Mouse (Mus musculus): ENCODE data around the gene Il34. TPM values are rescaled to one million over a fixed set of nuclear protein-coding genes. Genes with fewer than 3 reads are reported as not detected.

Il34 gene
- polyA plus RNA-seq, 1 experiment from 2014 or later: 5.8 TPM

DNA sequence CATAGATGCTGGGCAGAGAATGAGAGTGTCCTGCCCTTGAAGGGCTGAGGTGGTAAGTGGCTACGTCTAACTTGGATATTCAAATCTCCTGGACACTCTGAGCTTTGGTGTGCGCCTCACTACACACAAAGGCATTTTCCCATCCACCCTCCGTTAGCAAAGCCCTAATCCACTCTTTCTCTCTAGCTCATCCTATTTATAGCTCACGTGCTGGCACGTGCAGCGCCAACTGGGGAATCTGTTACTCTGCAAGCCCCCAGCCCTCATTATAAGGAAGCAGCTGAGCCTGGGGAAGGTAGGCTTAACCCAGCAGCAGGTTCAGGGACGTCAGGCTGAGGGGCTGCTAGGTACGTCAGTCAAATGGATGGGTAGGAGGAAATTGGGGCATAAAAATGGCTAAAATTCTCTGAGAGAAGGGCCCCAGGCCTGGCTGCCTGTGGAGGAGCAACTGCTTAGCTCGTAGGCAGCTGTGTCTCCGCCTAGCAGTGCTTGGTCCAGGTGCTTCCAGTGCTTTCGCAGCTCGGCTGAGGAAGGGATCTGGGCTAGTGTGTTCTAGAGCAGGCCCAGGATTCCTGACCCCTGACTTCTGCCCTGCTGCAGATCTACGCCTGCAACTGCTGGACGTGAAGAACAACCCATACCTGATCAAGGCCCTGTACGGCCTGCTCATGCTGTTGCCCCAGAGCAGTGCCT lies 90.8 kb downstream of the Il34 start:
- peak overlapping the region; percentile 72 for H3K27ac ChIP-seq (replicated peaks)
- peaks cover 38% of the 10 kb centered on the region for H3K36me3 ChIP-seq

DNA sequence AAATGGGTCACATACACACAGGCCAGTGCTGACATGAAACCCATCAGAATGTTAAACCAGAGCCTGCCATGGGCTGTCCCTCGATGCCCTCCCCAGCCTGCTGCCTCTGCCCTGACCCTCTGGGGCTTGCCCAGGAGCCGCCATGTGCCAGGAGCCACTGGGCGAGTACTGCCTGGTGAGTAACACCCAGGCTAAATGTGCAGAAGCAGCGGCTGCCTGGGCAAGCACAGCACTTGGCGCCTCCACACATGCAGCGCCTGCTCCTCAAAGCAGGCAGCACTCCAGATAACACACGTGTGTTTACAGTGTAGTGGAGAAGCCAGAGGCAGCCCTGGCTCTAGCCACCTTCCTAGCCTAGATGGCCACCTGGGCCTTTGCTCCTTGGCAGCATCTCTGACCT lies 92.7 kb downstream of the Il34 start:
- peaks cover 46% of the 10 kb centered on the region for H3K4me1 ChIP-seq
- no peak overlapping the region for H3K27ac ChIP-seq (replicated peaks)
- no peaks in the 10 kb centered on the region for H3K27me3 ChIP-seq (replicated peaks)
- H3K4me3 ChIP-seq (replicated peaks): no peak overlapping the region
- WGBS: 89% methylated on average over 7 of the region's 7 CpGs
- H3K9ac ChIP-seq (replicated peaks): no peak overlapping the region
- no peak overlapping the region for H3K4me2 ChIP-seq
- H3K9me3 ChIP-seq (replicated peaks): no peaks in the 10 kb centered on the region
- ATAC-seq (ENCODE audit: low FRiP score): no peak
- peaks cover 38% of the 10 kb centered on the region for H3K36me3 ChIP-seq

More for the DNA sequence above, 90.8 kb downstream of the Il34 start:
- no peaks in the 10 kb centered on the region for H3K27me3 ChIP-seq (replicated peaks)
- no peak overlapping the region for H3K4me3 ChIP-seq (replicated peaks)
- no peak overlapping the region for H3K9ac ChIP-seq (replicated peaks)
- ATAC-seq (ENCODE audit: low FRiP score): no peak
- H3K4me2 ChIP-seq: no peak overlapping the region
- no peaks in the 10 kb centered on the region for H3K9me3 ChIP-seq (replicated peaks)
- WGBS: 70% methylated on average over 15 of the region's 15 CpGs
- H3K4me1 ChIP-seq: peaks cover 61% of the 10 kb centered on the region

DNA sequence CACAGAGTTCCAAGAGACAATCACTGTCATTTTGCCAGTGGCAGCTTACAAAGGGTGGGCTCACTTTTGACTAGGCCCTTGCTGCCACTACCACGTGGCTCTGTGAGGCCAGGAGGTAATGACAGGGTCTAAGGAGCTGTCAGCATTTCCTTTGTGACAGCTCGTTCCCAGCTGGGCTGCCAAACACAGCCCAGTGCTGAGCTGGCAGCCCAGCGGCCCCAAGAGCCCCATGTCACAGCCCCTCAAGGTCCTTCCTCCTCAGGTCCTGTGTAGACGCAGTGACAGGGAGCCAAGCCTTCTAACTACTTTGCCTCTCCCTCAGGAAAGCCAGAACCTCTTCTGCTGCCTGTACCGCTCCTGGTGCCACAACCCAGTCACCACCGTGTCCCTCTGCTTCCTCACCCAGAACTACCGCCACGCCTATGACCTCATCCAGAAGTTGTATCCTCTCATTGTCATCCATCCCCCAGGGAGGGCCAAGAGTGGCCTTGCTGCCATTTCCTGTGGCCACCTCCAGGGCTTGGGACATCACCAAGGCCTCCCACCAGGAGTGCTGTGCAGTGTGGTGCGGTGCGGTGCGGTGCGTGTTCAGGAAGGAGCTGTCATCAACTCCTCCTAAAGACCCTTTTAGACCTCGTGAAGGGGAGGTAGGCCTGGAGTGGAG lies 94.3 kb downstream of the Il34 start:
- H3K27ac ChIP-seq (replicated peaks): 0 out of 2 replicates have a peak overlapping the region, but pooled peaks have one; percentile 23
- 80% methylated on average over 13 of the region's 13 CpGs for WGBS
- no peak overlapping the region for H3K4me2 ChIP-seq
- H3K9me3 ChIP-seq (replicated peaks): no peaks in the 10 kb centered on the region
- H3K4me1 ChIP-seq: peaks cover 34% of the 10 kb centered on the region
- no peak overlapping the region for H3K4me3 ChIP-seq (replicated peaks)
- H3K36me3 ChIP-seq: peaks cover 38% of the 10 kb centered on the region
- no peaks in the 10 kb centered on the region for H3K27me3 ChIP-seq (replicated peaks)
- no peak for ATAC-seq (ENCODE audit: low FRiP score)
- no peak overlapping the region for H3K9ac ChIP-seq (replicated peaks)

DNA sequence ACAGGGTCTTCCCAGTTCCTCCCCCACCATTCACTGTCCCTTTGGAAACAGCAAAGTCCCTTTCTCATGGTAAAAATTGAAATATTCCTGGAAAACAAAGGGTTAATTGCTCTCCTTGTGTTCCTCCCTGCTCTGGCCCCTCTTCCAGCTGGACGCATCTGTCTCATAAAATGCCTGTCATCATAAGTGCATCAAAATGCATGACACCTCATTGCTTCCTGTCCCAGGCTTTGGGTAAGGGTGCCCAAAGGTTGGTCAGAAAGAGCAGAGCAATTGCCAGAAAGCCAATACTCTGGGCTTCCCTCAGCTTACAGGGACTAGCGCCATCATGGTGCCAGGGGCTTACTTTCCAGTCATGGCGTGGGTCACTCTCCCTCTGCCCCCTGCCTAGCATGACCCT lies 95.1 kb downstream of the Il34 start:
- no peak for ATAC-seq (ENCODE audit: low FRiP score)
- H3K9ac ChIP-seq (replicated peaks): no peak overlapping the region
- H3K27ac ChIP-seq (replicated peaks): 0 out of 2 replicates have a peak overlapping the region, but pooled peaks have one; percentile 23
- peaks cover 34% of the 10 kb centered on the region for H3K4me1 ChIP-seq
- no peak overlapping the region for H3K4me3 ChIP-seq (replicated peaks)
- H3K27me3 ChIP-seq (replicated peaks): no peaks in the 10 kb centered on the region
- peaks cover 38% of the 10 kb centered on the region for H3K36me3 ChIP-seq
- no peaks in the 10 kb centered on the region for H3K9me3 ChIP-seq (replicated peaks)
- WGBS: 63% methylated on average over 3 of the region's 3 CpGs
- H3K4me2 ChIP-seq: no peak overlapping the region

DNA sequence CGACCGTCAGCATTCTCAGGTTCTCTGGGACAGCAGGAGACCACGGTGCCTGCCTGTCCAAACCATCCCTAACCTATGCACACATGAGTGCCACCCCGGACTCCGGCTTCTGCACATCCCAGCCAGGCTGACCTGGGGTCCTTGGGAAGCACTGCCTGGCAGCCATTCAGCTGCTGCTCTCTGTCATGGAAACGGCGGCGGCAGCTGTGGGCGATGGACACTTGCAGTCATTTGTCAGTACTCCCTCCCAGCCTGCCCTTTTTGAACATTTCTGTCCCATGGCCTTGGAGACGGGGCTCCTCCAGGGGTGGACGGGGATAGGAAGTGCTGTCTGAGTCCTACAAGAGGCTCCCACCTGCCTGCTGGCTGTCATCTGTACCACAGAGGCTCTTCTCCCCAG lies 97.3 kb downstream of the Il34 start:
- Histone ChIP-seq H3K4me1 (peaks cover 42% of the 10 kb centered on the region), H3K9me3 (replicated peaks) (no peaks in the 10 kb centered on the region), H3K4me2 (no peak overlapping the region), H3K27ac (replicated peaks) (no peak overlapping the region; the same call in 1 of the 2 replicates), H3K4me3 (replicated peaks) (no peak overlapping the region), H3K36me3 (peaks cover 32% of the 10 kb centered on the region), H3K9ac (replicated peaks) (no peak overlapping the region), H3K27me3 (replicated peaks) (no peaks in the 10 kb centered on the region)
- no peak for ATAC-seq (ENCODE audit: low FRiP score)
- WGBS: 79% methylated on average over 11 of the region's 11 CpGs

DNA sequence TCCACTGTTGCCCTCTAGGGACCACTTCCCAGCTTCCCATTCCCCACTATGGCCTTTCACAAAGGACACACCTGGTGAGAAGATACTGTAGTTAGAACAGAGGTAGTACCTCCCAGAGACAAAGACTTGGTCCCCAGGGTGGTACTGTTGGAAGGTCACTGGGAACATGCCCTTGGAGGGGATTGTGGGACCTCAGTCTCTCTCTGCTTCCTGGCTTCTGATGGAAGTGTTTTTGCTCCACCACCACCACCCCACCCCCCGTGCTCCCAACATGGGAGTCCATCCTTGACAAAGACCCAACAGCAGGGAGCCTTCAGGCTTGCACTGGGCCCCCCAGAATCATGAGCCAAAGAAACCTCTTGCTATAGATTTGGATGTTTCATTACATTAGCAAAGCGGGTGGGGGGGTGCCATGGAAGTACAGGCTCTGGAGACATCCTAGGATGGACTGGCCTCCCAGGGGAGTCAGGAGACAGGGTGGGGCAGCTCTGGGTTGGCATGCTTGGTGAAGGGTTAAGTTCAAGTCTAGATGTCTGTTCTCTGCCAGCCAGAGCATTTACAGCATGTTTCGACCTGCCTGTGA lies 99.3 kb downstream of the Il34 start:
- Histone ChIP-seq H3K4me1 (peaks cover 62% of the 10 kb centered on the region), H3K9ac (replicated peaks) (no peak overlapping the region), H3K27ac (replicated peaks) (peak overlapping the region; percentile 62; the same call in 1 of the 2 replicates), H3K36me3 (peaks cover 12% of the 10 kb centered on the region), H3K9me3 (replicated peaks) (no peaks in the 10 kb centered on the region), H3K27me3 (replicated peaks) (no peaks in the 10 kb centered on the region), H3K4me3 (replicated peaks) (no peak overlapping the region), H3K4me2 (no peak overlapping the region)
- 90% methylated on average over 3 of the region's 3 CpGs for WGBS
- no peak for ATAC-seq (ENCODE audit: low FRiP score)

DNA sequence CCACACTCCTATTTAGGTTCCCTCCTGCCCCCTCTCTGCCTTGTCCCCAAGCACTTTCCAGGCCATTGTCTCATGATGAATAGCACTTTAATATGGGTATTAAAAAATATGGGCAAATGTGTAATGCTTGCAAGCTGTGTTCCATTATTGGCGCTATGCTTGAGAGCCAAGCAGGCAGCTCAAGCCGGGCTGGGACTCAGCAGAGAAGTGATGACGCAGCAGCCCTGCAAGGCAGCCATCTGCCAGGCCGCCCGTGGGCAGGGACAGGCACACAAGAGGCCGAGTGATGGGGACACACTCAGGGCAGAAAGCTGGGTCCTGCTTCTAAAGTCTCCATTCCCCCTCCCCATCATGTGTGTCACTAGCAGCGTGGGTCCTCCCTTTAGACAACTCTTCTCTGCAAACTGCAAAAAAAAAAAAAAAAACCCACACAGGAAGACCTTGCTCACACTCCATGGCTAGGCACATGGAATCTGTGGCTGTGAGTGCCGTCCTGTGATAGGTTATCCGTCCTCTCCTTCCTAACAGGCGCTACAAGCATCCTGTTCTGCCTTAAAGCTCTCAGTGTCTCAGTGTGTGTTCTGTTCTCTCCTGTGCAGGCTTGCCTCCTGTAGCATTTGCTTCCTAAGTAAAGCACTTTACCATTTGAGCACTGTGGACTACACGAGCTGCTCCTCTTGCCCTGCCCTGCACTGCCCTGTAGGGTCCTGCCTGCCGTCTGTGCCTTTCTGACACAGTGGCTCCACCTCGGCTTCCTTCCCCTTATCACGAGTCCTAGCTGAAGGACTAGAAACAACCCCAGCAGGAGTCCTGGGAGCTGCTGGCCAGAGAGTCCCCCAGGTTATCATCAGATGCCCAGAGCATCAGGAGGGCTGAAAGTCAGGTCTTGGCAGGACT lies 100.1 kb downstream of the Il34 start:
- H3K27me3 ChIP-seq (replicated peaks): no peaks in the 10 kb centered on the region
- WGBS: 55% methylated on average over 14 of the region's 14 CpGs
- no peak overlapping the region for H3K4me3 ChIP-seq (replicated peaks)
- no peak overlapping the region for H3K9ac ChIP-seq (replicated peaks)
- peak overlapping the region; percentile 62 for H3K27ac ChIP-seq (replicated peaks)
- peaks cover 60% of the 10 kb centered on the region for H3K4me1 ChIP-seq
- H3K4me2 ChIP-seq: no peak overlapping the region
- H3K36me3 ChIP-seq: 0 out of 2 replicates have a peak, but pooled peaks cover 6% of the 10 kb centered on the region
- no peaks in the 10 kb centered on the region for H3K9me3 ChIP-seq (replicated peaks)
- ATAC-seq (ENCODE audit: low FRiP score): peak; percentile 51; the same call in 1 of the 2 replicates

DNA sequence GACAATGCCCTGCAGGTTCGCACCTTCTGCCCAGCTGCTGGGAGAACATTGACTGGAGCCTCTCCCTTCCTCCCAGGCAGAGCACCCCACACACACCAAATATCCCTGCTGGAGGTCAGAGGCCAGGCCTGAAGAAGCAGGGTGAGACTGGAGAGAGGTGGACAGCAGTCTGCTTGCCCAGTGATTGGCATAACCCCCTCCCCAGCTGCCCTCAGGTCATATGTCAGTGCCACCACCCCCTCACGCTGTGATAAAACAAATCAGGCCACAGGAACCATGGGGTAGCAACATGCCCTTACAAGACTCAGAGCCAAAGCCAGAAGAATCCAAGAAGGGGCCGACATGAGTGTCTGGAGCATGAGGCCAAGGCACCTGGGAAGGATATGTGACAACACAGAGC lies 101.6 kb downstream of the Il34 start:
- H3K27ac ChIP-seq (replicated peaks): no peak overlapping the region; the same call in 1 of the 2 replicates

DNA sequence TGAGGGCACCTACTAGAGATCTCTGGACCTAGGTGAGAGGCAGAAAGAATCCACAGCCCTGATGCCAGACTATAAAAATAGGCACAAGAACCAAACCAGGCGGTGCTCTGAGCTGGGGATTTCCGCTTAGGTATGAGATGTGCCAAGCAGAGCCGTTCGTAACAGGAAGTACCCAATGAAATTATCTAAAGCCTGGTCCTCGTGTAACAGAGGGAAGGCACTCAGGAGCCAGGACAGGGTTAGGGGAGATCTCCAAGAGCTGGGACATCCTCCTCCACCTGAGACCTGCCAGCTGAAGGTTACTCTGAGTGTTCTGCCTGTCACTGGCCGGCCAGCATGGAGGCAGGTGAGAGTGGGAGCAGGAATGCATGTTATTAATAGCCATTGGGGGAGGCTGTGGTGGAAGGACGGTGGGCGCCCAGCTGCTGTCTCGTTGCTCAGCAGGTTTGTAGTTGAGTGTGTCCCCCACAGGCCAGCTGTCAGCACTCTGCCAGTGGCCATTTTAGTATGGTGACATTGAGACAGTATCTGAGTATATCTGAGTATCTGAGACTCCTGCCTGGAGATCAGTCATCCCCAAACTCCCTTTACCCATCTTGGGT lies 102.2 kb downstream of the Il34 start:
- peak overlapping the region; percentile 63 for H3K27ac ChIP-seq (replicated peaks)
- 85% methylated on average over 9 of the region's 9 CpGs for WGBS
- H3K9me3 ChIP-seq (replicated peaks): no peaks in the 10 kb centered on the region
- H3K27me3 ChIP-seq (replicated peaks): no peaks in the 10 kb centered on the region
- H3K4me1 ChIP-seq: peaks cover 60% of the 10 kb centered on the region
- H3K4me2 ChIP-seq: no peak overlapping the region
- no peak overlapping the region for H3K4me3 ChIP-seq (replicated peaks)
- H3K36me3 ChIP-seq: no peaks in the 10 kb centered on the region
- ATAC-seq (ENCODE audit: low FRiP score): no peak
- H3K9ac ChIP-seq (replicated peaks): no peak overlapping the region

More for the DNA sequence above, 101.6 kb downstream of the Il34 start:
- WGBS: 87% methylated on average over 3 of the region's 3 CpGs
- Histone ChIP-seq H3K36me3 (no peaks in the 10 kb centered on the region), H3K4me1 (peaks cover 61% of the 10 kb centered on the region), H3K27me3 (replicated peaks) (no peaks in the 10 kb centered on the region), H3K4me3 (replicated peaks) (no peak overlapping the region), H3K4me2 (no peak overlapping the region), H3K9ac (replicated peaks) (no peak overlapping the region), H3K9me3 (replicated peaks) (no peaks in the 10 kb centered on the region)
- no peak for ATAC-seq (ENCODE audit: low FRiP score)

DNA sequence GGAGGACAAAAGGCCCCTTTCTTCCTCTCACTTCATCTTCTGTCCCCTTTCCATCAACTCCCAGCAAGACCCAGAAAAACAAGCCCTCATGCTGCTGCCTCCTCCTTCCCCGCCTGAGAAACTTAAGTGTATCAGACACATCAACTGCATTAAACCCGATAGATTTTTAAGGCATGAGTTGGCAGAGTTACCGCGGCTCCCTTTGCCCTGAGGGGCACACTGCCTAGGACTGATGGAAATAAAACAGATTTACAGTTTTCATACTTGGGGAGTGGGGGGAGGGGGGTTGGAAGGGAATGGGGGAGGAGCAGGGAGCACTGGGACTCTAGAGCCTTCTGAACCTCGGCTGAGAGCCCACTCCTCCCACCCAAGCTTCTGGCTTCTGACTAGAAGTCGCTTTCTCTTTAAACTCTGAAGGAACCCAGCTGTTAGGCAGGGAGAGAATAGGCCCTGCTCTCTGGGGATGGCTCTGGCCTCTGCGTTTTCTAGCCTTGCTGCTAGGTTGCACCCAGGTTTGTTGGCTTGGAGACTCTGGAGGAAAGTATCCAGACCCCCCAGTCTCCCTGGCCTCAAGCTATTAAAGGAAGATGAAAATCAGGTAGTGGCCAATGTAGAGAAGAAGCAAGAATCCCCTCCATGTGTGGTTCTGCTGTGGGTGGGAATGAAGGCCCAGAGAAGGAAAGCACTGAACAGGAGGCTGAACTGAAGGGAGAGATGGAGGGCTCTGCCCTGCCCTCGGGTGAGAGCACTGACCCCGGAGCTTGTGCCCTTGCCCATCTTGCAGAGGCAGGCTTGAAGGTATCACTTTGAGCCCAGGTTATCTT lies 102.9 kb downstream of the Il34 start:
- H3K4me1 ChIP-seq: peaks cover 60% of the 10 kb centered on the region
- no peak overlapping the region for H3K4me2 ChIP-seq
- H3K27me3 ChIP-seq (replicated peaks): no peaks in the 10 kb centered on the region
- 35% methylated on average over 9 of the region's 9 CpGs for WGBS
- no peak overlapping the region for H3K4me3 ChIP-seq (replicated peaks)
- peak overlapping the region; percentile 63 for H3K27ac ChIP-seq (replicated peaks)
- no peaks in the 10 kb centered on the region for H3K36me3 ChIP-seq
- H3K9ac ChIP-seq (replicated peaks): no peak overlapping the region
- no peak for ATAC-seq (ENCODE audit: low FRiP score)
- H3K9me3 ChIP-seq (replicated peaks): no peaks in the 10 kb centered on the region
